Mouse (Mus musculus): ENCODE measurements at regions not wholly inside any gene's neighbourhood (a gene's known extent, or its start where the extent isn't known, plus 50 kb on each side); places are given as distances from the start of the nearest gene placed in this dataset.
"Not testable (repeated sequence)": the region's sequence is repeated elsewhere in the genome, so short reads cannot be mapped to it uniquely, and the experiment has no call there.

GRCm38 (mm10) chr11:29628476-29628875 lies 64.3 kb upstream of the Rtn4 start:
- DNase-seq (ENCODE audit: low read depth, low spot score) = no peak

- DNase-seq (ENCODE audit: low read depth, low spot score) = no peak
These were observed 60.3 kb upstream of the Rtn4 start for GRCm38 (mm10) chr11:29632486-29632885.

GRCm38 (mm10) chr11:29633288-29633687 lies 59.5 kb upstream of the Rtn4 start:
- not testable (repeated sequence) for DNase-seq (ENCODE audit: low read depth, low spot score)

GRCm38 (mm10) chr11:29636759-29637200 lies 56.0 kb upstream of the Rtn4 start:
- peak; percentile 90 for DNase-seq (ENCODE audit: low read depth, low spot score)

GRCm38 (mm10) chr11:29638093-29638669 lies 54.6 kb upstream of the Rtn4 start:
- no peak for DNase-seq (ENCODE audit: low read depth, low spot score)

GRCm38 (mm10) chr11:29638861-29639260 lies 53.9 kb upstream of the Rtn4 start:
- DNase-seq (ENCODE audit: low read depth, low spot score) = no peak

Measured in ES-CJ7 (cell line).